Mouse (Mus musculus): ENCODE measurements at regions not wholly inside any gene's neighbourhood (a gene's known extent, or its start where the extent isn't known, plus 50 kb on each side); places are given as distances from the start of the nearest gene placed in this dataset.

DNA sequence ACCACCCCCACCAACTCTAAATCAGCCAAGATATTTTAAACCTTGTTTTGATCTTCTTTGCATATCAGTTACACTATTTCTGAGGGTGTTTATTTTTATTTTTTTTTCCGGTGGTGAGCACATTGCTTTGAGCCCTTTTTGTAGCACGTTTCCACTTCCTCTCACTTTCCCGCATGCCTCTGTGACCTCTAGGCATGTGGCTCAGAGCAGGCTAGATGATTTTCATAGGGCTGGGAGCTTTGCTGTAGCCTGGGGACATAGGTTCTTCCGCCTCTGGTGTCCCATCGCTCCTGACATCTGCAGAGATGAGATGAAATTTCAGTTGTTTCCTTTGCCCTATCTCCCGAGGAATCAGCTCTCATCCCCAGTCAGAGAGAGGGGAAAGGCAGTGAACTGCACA, 197.3 kb upstream of the Bcl6 start:
- H3K4me1 ChIP-seq, result peaks cover 6% of the 10 kb centered on the region; the same call in 1 of the 2 replicates
- WGBS, result 81% methylated on average over 6 of the region's 6 CpGs

DNA sequence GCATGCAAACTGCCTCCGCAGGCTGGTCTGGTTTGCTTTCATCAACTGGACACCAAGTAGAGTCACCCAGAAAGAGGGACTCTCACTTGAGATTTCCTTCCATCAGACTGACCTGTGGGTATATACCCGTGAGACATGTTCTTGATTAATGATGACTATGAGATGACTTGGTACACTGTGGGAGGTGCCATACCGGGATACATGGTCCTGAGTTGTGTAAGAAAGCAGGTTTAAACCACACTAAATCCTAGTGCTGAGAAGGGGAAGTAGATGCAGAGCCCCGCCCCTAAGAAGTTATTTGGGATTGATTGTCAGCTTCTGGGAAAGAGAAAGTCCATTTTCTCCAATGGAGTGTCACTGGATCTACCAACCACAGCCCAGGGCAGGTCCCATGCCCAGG, 196.2 kb upstream of the Bcl6 start:
- Histone ChIP-seq H3K4me3 (no peak overlapping the region), H3K27ac (replicated peaks) (no peak overlapping the region), H3K9me3 (replicated peaks) (no peaks in the 10 kb centered on the region), H3K36me3 (no peaks in the 10 kb centered on the region), H3K27me3 (ENCODE audit: low read depth, poor library complexity, severe bottlenecking) (no peaks in the 10 kb centered on the region), H3K4me1 (peaks cover 6% of the 10 kb centered on the region; the same call in 1 of the 2 replicates)
- DNase-seq (ENCODE audit: low spot score), result no peak
- WGBS, result 89% methylated on average over 4 of the region's 4 CpGs

More for the DNA sequence above, 197.3 kb upstream of the Bcl6 start:
- Histone ChIP-seq H3K9me3 (replicated peaks) (no peaks in the 10 kb centered on the region), H3K27me3 (ENCODE audit: low read depth, poor library complexity, severe bottlenecking) (no peaks in the 10 kb centered on the region), H3K4me3 (no peak overlapping the region), H3K36me3 (no peaks in the 10 kb centered on the region), H3K27ac (replicated peaks) (no peak overlapping the region)
- no peak for DNase-seq (ENCODE audit: low spot score)

DNA sequence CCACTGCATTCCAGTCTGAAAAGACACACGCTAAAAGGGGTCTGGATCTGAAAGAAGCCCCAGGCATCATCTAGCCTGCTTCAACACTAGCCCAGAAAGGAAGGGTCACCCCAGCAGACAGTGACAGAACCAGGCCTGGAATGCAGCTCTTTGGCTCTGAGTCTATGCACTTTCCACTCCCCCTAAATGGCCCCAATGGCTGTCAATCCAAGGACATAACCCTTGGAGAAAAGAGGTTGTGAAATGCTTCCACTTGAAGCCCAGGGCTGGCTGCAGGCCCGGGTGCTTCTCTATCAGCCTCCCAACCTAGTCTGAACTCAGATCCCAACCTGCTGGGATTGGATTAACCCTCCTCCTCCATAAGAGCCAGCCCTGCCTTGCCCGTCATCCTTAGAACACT, 194.6 kb upstream of the Bcl6 start:
- Histone ChIP-seq H3K4me3 (no peak overlapping the region), H3K36me3 (no peaks in the 10 kb centered on the region), H3K4me1 (peaks cover 6% of the 10 kb centered on the region; the same call in 1 of the 2 replicates), H3K9me3 (replicated peaks) (no peaks in the 10 kb centered on the region), H3K27me3 (ENCODE audit: low read depth, poor library complexity, severe bottlenecking) (no peaks in the 10 kb centered on the region), H3K27ac (replicated peaks) (no peak overlapping the region)
- WGBS, result 93% methylated on average over 3 of the region's 3 CpGs
- no peak for DNase-seq (ENCODE audit: low spot score)

DNA sequence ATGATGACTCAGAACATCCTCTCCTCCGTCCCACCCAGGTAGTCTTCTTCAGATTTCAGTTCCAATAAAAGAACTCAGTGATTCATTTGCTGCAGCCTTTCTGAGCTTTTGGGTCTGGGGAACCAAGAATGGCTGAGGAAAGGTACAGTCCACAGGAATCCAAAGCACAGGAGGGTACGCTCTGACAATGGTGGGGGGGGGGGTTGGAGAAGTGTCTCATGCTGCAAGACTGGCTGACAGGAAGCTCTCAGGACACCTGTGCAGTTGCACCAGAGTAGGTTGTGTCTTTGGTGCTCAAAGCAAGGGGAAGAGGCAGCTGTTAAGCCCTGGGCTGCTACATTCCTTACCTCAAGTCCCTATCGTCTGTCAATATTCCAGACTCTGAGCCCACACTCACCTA, 192.7 kb upstream of the Bcl6 start:
- Histone ChIP-seq H3K4me1 (peaks cover 11% of the 10 kb centered on the region; the same call in 1 of the 2 replicates), H3K27me3 (ENCODE audit: low read depth, poor library complexity, severe bottlenecking) (no peaks in the 10 kb centered on the region), H3K4me3 (no peak overlapping the region), H3K36me3 (no peaks in the 10 kb centered on the region), H3K27ac (replicated peaks) (no peak overlapping the region), H3K9me3 (replicated peaks) (no peaks in the 10 kb centered on the region)
- DNase-seq (ENCODE audit: low spot score), result no peak
- WGBS, result 80% methylated on average over 3 of the region's 3 CpGs

DNA sequence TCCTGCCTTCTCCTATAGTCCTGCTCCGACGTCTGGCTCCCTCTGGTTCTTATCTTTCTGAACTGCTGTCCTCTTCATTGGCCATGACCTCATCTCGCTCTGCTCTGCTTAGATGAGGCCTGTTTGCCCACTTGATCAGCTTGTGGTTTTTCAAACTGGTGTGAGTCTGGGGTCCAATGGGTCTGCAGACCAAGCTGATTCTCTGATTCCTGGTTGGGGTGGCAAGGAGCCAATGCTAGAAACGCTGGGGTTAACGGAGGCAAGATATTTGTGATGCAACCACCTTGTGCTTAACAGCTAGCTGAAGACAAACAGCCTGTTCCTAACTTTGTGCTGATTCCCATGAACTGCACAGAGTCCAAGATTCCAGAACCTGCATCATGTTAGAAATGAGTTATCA, 192.0 kb upstream of the Bcl6 start:
- no peak overlapping the region for H3K27ac ChIP-seq (replicated peaks)
- no peaks in the 10 kb centered on the region for H3K36me3 ChIP-seq
- no peak overlapping the region for H3K4me3 ChIP-seq
- H3K9me3 ChIP-seq (replicated peaks), result no peaks in the 10 kb centered on the region
- DNase-seq (ENCODE audit: low spot score), result no peak
- 94% methylated on average over 5 of the region's 5 CpGs for WGBS
- H3K27me3 ChIP-seq (ENCODE audit: low read depth, poor library complexity, severe bottlenecking), result no peaks in the 10 kb centered on the region
- peaks cover 11% of the 10 kb centered on the region; the same call in 1 of the 2 replicates for H3K4me1 ChIP-seq

DNA sequence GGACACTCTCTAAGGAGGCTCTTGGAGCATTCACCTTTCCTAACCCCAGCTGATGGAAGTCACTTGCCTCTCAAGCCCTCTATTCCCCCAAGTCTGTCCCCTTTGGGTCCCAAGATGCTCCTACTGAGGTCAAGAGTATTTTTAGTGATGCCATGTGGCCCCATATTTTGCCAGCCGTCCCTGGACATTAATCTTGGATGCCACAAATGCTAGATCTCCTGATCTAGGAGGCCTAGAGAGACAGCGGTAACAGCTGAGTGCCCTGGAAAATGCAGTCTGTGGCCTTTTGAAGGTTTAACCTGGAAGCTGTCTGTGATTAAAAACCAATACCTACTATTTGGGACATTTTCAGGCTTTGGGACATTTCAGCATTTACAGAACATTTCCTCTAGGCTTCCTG, 188.9 kb upstream of the Bcl6 start:
- DNase-seq (ENCODE audit: low spot score), result no peak
- no peak overlapping the region for H3K4me3 ChIP-seq
- H3K4me1 ChIP-seq, result peaks cover 5% of the 10 kb centered on the region; the same call in 1 of the 2 replicates
- H3K36me3 ChIP-seq, result no peaks in the 10 kb centered on the region
- 81% methylated on average over 2 of the region's 2 CpGs for WGBS
- H3K27me3 ChIP-seq (ENCODE audit: low read depth, poor library complexity, severe bottlenecking), result no peaks in the 10 kb centered on the region
- no peaks in the 10 kb centered on the region for H3K9me3 ChIP-seq (replicated peaks)
- no peak overlapping the region for H3K27ac ChIP-seq (replicated peaks)

DNA sequence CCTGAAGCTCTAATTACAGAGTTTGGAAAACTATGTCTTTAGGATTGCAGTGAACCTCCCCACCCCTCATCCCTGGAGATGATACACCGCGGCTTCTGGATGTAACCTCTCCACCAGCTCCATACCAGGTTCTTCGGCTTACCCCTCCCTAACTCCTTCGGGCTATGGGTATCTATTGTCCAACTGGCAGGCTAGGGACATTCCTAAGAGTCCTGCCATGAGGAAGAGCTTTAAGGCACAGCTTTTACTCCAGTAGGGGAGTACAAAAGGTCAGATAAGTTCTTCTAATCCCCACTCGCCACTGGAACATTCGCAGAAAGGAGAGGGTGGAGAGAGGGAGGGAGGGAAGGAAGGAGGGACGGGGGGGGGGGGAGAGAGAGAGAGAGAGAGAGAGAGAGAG, 188.5 kb upstream of the Bcl6 start:
- 48% methylated on average over 7 of the region's 7 CpGs for WGBS
- DNase-seq (ENCODE audit: low spot score), result no peak
- no peak overlapping the region for H3K27ac ChIP-seq (replicated peaks)
- H3K36me3 ChIP-seq, result no peaks in the 10 kb centered on the region
- no peaks in the 10 kb centered on the region for H3K9me3 ChIP-seq (replicated peaks)
- no peaks in the 10 kb centered on the region for H3K27me3 ChIP-seq (ENCODE audit: low read depth, poor library complexity, severe bottlenecking)
- no peak overlapping the region for H3K4me3 ChIP-seq
- peaks cover 5% of the 10 kb centered on the region; the same call in 1 of the 2 replicates for H3K4me1 ChIP-seq

DNA sequence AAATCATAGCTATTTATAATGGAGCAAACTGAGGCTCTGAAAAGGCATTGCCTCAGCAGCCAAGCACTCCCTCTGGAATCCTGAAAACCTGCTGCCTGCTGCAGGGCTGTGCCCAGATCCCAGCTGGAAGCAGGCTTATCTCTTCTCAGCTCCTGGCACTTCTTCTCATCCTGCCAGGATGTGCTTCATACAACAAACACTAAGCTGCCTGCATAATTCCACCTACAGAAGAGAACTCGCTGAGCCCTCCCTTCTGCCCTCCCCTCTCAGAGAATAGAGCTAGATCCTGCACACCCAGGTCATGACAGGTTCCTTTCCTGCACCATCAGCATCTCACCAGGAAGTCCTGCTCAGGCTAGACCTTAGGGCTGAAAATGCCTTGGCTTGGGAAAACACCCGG, 187.4 kb upstream of the Bcl6 start:
- Histone ChIP-seq H3K36me3 (no peaks in the 10 kb centered on the region), H3K9me3 (replicated peaks) (no peaks in the 10 kb centered on the region), H3K27ac (replicated peaks) (no peak overlapping the region), H3K4me1 (peaks cover 5% of the 10 kb centered on the region; the same call in 1 of the 2 replicates), H3K27me3 (ENCODE audit: low read depth, poor library complexity, severe bottlenecking) (no peaks in the 10 kb centered on the region), H3K4me3 (no peak overlapping the region)
- no peak for DNase-seq (ENCODE audit: low spot score)
- 66% methylated on average over 2 of the region's 2 CpGs for WGBS

DNA sequence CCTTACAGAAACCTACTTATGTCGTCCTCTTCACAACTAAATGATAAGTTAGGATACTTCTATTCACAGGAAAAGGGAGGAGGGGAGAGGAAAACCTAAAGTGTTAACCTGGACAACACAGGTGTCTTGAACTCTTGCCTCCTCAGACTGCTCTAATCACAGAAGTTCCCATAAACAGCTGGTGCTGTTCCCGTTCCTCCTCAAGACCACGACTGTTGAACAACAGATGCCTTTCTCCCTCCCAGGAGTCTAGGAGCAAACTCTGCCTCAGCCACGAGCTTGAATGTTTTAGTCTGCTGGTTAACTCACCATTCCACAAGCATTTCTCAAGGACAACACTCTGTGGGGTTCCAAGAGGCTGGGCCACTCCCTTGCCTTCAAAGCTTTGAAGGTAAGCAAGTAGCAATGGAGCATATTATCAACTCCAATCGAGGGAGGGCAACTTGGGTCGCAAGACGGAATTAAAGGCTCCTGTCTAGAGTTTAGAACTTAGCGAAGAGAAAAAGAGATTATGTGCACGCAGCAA, 186.6 kb upstream of the Bcl6 start:
- no peak overlapping the region for H3K27ac ChIP-seq (replicated peaks)
- 76% methylated on average over 9 of the region's 9 CpGs for WGBS

DNA sequence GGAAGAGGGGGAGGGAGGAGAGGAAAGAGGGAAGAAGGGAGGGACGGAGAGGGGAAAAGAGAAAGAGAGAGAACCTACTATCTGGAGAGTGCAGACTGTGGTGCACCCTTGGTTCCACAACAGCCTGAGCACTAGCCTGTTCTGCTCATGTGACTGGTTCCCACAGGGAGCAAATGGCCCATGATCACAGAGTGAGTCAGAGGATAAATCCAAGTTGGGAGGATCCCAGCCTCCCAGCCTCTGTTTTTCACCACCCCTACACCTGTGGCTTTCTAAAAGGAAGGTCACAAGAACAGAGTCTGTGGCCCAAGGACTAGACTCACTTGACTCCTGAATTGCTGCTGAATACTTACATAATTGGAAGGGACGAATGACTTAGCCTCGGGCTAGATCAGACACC, 185.9 kb upstream of the Bcl6 start:
- Histone ChIP-seq H3K27ac (replicated peaks) (no peak overlapping the region), H3K4me3 (no peak overlapping the region), H3K9me3 (replicated peaks) (no peaks in the 10 kb centered on the region), H3K27me3 (ENCODE audit: low read depth, poor library complexity, severe bottlenecking) (no peaks in the 10 kb centered on the region), H3K36me3 (no peaks in the 10 kb centered on the region), H3K4me1 (peaks cover 5% of the 10 kb centered on the region; the same call in 1 of the 2 replicates)
- 77% methylated on average over 3 of the region's 3 CpGs for WGBS
- DNase-seq (ENCODE audit: low spot score), result no peak

More for the DNA sequence above, 186.6 kb upstream of the Bcl6 start:
- Histone ChIP-seq H3K36me3 (no peaks in the 10 kb centered on the region), H3K9me3 (replicated peaks) (no peaks in the 10 kb centered on the region), H3K27me3 (ENCODE audit: low read depth, poor library complexity, severe bottlenecking) (no peaks in the 10 kb centered on the region), H3K4me1 (peaks cover 5% of the 10 kb centered on the region; the same call in 1 of the 2 replicates), H3K4me3 (no peak overlapping the region)
- DNase-seq (ENCODE audit: low spot score), result no peak

DNA sequence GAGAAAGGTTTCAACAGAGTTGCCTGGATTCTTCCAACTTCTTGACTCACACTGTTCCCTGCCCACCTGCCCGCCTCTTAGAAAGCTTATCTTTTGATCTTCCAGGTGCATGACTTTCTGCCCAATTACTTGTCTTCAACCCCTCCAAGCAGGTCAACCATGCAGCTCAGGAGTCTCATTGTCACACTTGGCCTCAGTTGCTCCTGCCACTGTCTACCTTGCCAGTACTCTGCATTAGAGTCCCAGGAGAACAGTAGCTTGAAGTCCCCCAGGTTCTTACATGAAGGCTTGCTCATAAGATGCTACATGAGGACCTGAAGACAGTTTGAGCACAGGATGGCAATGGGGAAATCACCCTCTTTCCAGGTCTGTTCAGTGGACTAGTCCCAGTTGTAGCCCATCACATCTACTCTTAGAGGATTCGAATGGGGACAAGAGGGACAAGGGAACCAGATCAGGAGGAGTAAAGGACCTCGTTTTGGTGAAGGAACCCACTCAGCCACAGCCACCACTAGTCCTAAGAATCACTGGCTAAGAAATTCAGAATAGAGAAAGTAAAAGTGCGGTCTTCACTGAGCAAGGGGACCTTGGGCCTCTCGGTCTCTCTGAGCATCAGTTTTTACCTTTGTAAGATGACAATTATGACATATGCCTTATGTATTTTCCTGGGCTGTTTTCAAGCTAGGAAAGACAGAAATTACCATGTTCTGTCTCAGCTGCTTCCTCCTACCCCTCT, 185.3 kb upstream of the Bcl6 start:
- Histone ChIP-seq H3K36me3 (no peaks in the 10 kb centered on the region), H3K9me3 (replicated peaks) (no peaks in the 10 kb centered on the region), H3K4me1 (peaks cover 5% of the 10 kb centered on the region; the same call in 1 of the 2 replicates), H3K27ac (replicated peaks) (no peak overlapping the region), H3K4me3 (no peak overlapping the region), H3K27me3 (ENCODE audit: low read depth, poor library complexity, severe bottlenecking) (no peaks in the 10 kb centered on the region)
- no peak for DNase-seq (ENCODE audit: low spot score)
- WGBS, result 84% methylated on average over 5 of the region's 5 CpGs

DNA sequence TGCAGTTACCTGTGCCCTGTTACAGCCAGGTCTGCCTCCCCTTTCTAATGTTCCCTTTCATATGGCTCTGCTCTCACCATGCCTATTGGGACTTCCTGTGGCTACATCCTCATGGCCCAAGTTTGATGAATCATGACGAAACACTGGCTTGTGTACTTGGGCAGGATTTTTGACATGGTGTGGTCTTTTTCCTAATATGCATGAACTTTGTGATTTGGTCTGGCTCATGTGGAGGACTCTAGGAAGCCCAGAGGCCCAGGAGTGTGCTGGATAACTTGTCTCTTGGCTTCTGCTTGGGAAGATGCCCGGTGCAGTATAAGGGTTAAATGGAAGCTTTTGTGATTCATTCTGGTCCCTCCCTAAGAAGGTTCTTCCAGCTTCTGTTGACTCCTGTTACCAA, 184.0 kb upstream of the Bcl6 start:
- peaks cover 5% of the 10 kb centered on the region; the same call in 1 of the 2 replicates for H3K4me1 ChIP-seq
- no peak overlapping the region for H3K4me3 ChIP-seq
- no peaks in the 10 kb centered on the region for H3K27me3 ChIP-seq (ENCODE audit: low read depth, poor library complexity, severe bottlenecking)
- H3K9me3 ChIP-seq (replicated peaks), result no peaks in the 10 kb centered on the region
- DNase-seq (ENCODE audit: low spot score), result no peak
- no peaks in the 10 kb centered on the region for H3K36me3 ChIP-seq
- no peak overlapping the region for H3K27ac ChIP-seq (replicated peaks)
- WGBS, result 91% methylated on average over 2 of the region's 2 CpGs

DNA sequence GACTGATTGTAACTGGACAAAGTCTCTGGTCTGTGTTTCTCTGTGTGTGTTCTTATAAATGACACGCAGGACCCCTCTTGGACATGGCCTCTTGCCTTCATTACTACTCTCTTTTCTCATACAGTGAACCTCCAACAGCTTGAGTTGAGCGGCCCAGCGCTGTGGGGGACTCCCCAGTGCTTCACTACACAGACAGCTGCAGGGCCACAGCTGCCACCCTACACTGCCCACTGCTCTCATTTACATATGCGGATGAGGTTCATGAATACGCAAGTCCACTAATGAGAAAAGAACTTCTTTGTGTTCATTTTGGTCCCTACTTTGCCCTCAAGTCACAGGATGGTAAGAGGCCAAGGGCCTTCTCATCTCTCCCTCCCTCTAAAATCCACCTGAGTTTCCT, 183.4 kb upstream of the Bcl6 start:
- no peak overlapping the region for H3K4me3 ChIP-seq
- H3K4me1 ChIP-seq, result 0 out of 2 replicates have a peak, but pooled peaks cover under 1% of the 10 kb centered on the region
- no peaks in the 10 kb centered on the region for H3K9me3 ChIP-seq (replicated peaks)
- no peak for DNase-seq (ENCODE audit: low spot score)
- H3K27ac ChIP-seq (replicated peaks), result no peak overlapping the region
- WGBS, result 79% methylated on average over 5 of the region's 5 CpGs
- no peaks in the 10 kb centered on the region for H3K27me3 ChIP-seq (ENCODE audit: low read depth, poor library complexity, severe bottlenecking)
- no peaks in the 10 kb centered on the region for H3K36me3 ChIP-seq

Data from midbrain, embryonic 10.5 days (tissue).